Mouse (Mus musculus): ENCODE results near the gene Thrsp.

- TF ChIP-seq CTCF (conservative IDR thresholded peaks at IDR 0.05; ENCODE audit: low read length): no peak
- no peak for TF ChIP-seq POU5F1 (IDR thresholded peaks at IDR 0.05; ENCODE audit: borderline replicate concordance, low read length)
Observed at GRCm38 (mm10) chr7:97452196-97452595, 34.7 kb upstream of the Thrsp start.

Measured in E14TG2a.4 (cell line).